Mouse (Mus musculus): ENCODE results near the gene Hist1h4m.
A peak's percentile ranks its signal among the peaks of the same experiment; 100 is the strongest.
"Not testable (repeated sequence)": the region's sequence is repeated elsewhere in the genome, so short reads cannot be mapped to it uniquely, and the experiment has no call there.

The Hist1h4m gene

GRCm38 (mm10) chr13:21811074-21811473, 472 bp upstream of the Hist1h4m start:
- not testable (repeated sequence) for DNase-seq

- DNase-seq, result peak; percentile 84
Measured at GRCm38 (mm10) chr13:21812092-21812491, 546 bp downstream of the Hist1h4m start.

- not testable (repeated sequence) for DNase-seq
Measured at GRCm38 (mm10) chr13:21820082-21820890, 8.7 kb downstream of the Hist1h4m start.

- no peak for DNase-seq
Measured at GRCm38 (mm10) chr13:21828511-21828910, 17.0 kb downstream of the Hist1h4m start.

GRCm38 (mm10) chr13:21830344-21830743, 18.8 kb downstream of the Hist1h4m start:
- peak; percentile 63 for DNase-seq

GRCm38 (mm10) chr13:21831418-21832394, 20.2 kb downstream of the Hist1h4m start, which contains the start of gene Hist1h4n:
TSS of gene Hist1h4n (minus strand) at chr13:21832196.
- DNase-seq, result peak; percentile 96

- not testable (repeated sequence) for DNase-seq
Measured at GRCm38 (mm10) chr13:21833461-21833860, 21.9 kb downstream of the Hist1h4m start, which contains the start of the genes Hist1h2ap and Hist1h2br. TSS of gene Hist1h2ap (minus strand) at chr13:21833507. TSS of gene Hist1h2br (plus strand) at chr13:21833743.

- not testable (repeated sequence) for DNase-seq
Measured at GRCm38 (mm10) chr13:21840508-21840907, 29.0 kb downstream of the Hist1h4m start.

GRCm38 (mm10) chr13:21846356-21846755, 34.8 kb downstream of the Hist1h4m start:
- DNase-seq, result not testable (repeated sequence)

- no peak for DNase-seq
Measured at GRCm38 (mm10) chr13:21847883-21848282, 36.3 kb downstream of the Hist1h4m start.

GRCm38 (mm10) chr13:21850696-21851095, 39.1 kb downstream of the Hist1h4m start:
- peak; percentile 89 for DNase-seq

- DNase-seq, result peak; percentile 95
Measured at GRCm38 (mm10) chr13:21852215-21852945, 40.8 kb downstream of the Hist1h4m start.

GRCm38 (mm10) chr13:21855146-21855545, 43.6 kb downstream of the Hist1h4m start:
- peak; percentile 96 for DNase-seq

- DNase-seq, result peak; percentile 79
Measured at GRCm38 (mm10) chr13:21855698-21856162, 44.2 kb downstream of the Hist1h4m start.

- no peak for DNase-seq
Measured at GRCm38 (mm10) chr13:21861608-21862007, 50.1 kb downstream of the Hist1h4m start.
